Mouse (Mus musculus) liver, embryonic 12.5 days (tissue): ENCODE results near the gene Tfdp1. TPM values are rescaled to one million over a fixed set of nuclear protein-coding genes. Genes with fewer than 3 reads are reported as not detected.
"Not testable (repeated sequence)": the region's sequence is repeated elsewhere in the genome, so short reads cannot be mapped to it uniquely, and the experiment has no call there.

Experiments
- ATAC-seq: fragments of 200-750 bp; cut with Nextera tagmentation; 2 replicates; pipeline ENCODE4 v1.8.0; 2017; ENCODE audit warnings: moderate number of reproducible peaks, mild to moderate bottlenecking, moderate library complexity
- H3K27ac ChIP-seq: fragments of 300-500 bp; sonication (generic); 2 replicates; pipeline ENCODE4 v1.5.1; 2016; ENCODE audit warnings: mild to moderate bottlenecking
- H3K27me3 ChIP-seq: fragments of 300-500 bp; sonication (generic); replicated peaks from 2 replicates; pipeline ENCODE4 v1.6.1; 2016; ENCODE audit warnings: mild to moderate bottlenecking, moderate library complexity
- H3K36me3 ChIP-seq: fragments of 300-500 bp; sonication (generic); 2 replicates; pipeline ENCODE4 v1.6.1; 2016; ENCODE audit warnings: mild to moderate bottlenecking, moderate library complexity
- H3K4me1 ChIP-seq: fragments of 300-500 bp; sonication (generic); 2 replicates; pipeline ENCODE4 v1.6.1; 2016
- H3K4me2 ChIP-seq: fragments of 300-500 bp; sonication (generic); 2 replicates; pipeline ENCODE4 v1.6.1; 2016; ENCODE audit warnings: mild to moderate bottlenecking, moderate library complexity
- H3K4me3 ChIP-seq: fragments of 300-500 bp; sonication (generic); 2 replicates; pipeline ENCODE4 v1.5.1; 2016; ENCODE audit warnings: mild to moderate bottlenecking, moderate library complexity
- H3K9ac ChIP-seq: fragments of 300-500 bp; sonication (generic); 2 replicates; pipeline ENCODE4 v1.6.1; 2016; ENCODE audit warnings: mild to moderate bottlenecking, moderate library complexity
- H3K9me3 ChIP-seq: fragments of 300-500 bp; sonication (generic); replicated peaks from 2 replicates; pipeline ENCODE4 v1.6.1; 2016; ENCODE audit warnings: mild to moderate bottlenecking, moderate library complexity
- WGBS: fragments of 180-500 bp; shearing (Covaris S2); methylation state at CpG from one replicate; pipeline ENCODE4 v1.1.7; 2016; ENCODE audit not compliant: insufficient replicate concordance; 5-methylcytosine and 5-hydroxymethylcytosine counted together
- polyA plus RNA-seq: library from polyadenylated mRNA; unstranded; fragments of >200 nt; fragmentation: Nextera tagmentation; extraction: Ambion mirVana; gene quantifications from 2 replicates; pipeline ENCODE4 v1.2.1, GENCODE M21; 2016

The Tfdp1 gene
- polyA plus RNA-seq, 1 experiment from 2014 or later, result 172 TPM

DNA sequence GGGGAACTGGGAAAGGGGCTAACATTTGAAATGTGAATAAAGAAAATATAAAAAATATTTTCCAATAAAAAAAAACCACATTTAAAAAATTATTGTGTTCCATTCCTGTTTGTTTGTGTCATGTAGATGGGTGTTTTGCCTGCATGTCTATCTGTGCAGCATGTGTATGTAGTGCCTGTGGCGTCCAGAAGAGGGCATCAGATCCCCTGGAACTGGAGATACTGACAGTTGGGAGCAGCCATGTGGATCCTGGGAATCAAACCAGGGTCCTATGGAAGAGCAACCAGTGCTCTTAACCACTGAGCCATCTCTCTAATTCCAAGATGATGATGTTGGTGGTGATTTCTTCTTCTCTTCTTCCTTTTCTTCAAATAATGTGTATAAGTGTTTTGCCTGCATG, 3.9 kb upstream of the Tfdp1 start:
- H3K4me2 ChIP-seq, result no peak overlapping the region
- H3K27me3 ChIP-seq, result peaks cover 24% of the 10 kb centered on the region
- no peak for ATAC-seq
- no peak overlapping the region for H3K9ac ChIP-seq
- no peaks in the 10 kb centered on the region for H3K36me3 ChIP-seq
- 20% methylated on average over 1 of the region's 1 CpGs for WGBS
- H3K4me3 ChIP-seq, result no peak overlapping the region
- H3K4me1 ChIP-seq, result peaks cover 12% of the 10 kb centered on the region
- H3K9me3 ChIP-seq, result no peaks in the 10 kb centered on the region
- H3K27ac ChIP-seq, result no peak overlapping the region

DNA sequence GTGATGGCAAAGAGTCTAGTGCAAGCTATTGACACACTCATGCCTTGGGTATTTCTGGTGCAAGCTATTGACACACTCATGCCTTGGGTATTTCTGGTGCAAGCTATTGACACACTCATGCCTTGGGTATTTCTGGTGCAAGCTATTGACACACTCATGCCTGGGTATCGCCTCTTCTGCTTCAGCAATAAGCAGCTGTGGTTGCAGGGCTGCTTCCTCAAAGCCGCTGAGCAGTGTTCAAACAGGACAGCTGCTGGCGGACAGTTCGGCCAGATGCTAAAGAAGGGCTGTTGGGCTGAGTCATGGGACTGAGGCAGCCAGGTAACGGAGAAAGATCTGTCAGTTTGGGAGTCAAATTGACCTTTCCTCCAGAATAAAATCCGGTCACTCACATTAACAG, 1.3 kb upstream of the Tfdp1 start:
- 47% methylated on average over 6 of the region's 6 CpGs for WGBS
- not testable (repeated sequence) for H3K4me3 ChIP-seq, H3K9me3 ChIP-seq, ATAC-seq, H3K27me3 ChIP-seq, H3K4me2 ChIP-seq
- Histone ChIP-seq H3K36me3 (peaks cover 23% of the 10 kb centered on the region), H3K4me1 (peaks cover 36% of the 10 kb centered on the region), H3K27ac (peak overlapping the region; percentile 23; the same call in 1 of the 2 replicates), H3K9ac (peak overlapping the region; percentile 63; the same call in 1 of the 2 replicates)

GRCm38 (mm10) chr8:13337678-13338077, 873 bp upstream of the Tfdp1 start:
- Histone ChIP-seq H3K27me3 (peaks cover 4% of the 10 kb centered on the region; the same call in 1 of the 2 replicates), H3K4me1 (peaks cover 40% of the 10 kb centered on the region), H3K4me2 (peak overlapping the region; percentile 97), H3K36me3 (peaks cover 28% of the 10 kb centered on the region), H3K9ac (peak overlapping the region; percentile 63), H3K27ac (peak overlapping the region; percentile 23; the same call in 1 of the 2 replicates), H3K9me3 (no peaks in the 10 kb centered on the region), H3K4me3 (no peak overlapping the region)
- 52% methylated on average over 3 of the region's 3 CpGs for WGBS
- ATAC-seq, result no peak

GRCm38 (mm10) chr8:13338901-13339645, 522 bp downstream of the Tfdp1 start:
- no peaks in the 10 kb centered on the region for H3K27me3 ChIP-seq
- H3K36me3 ChIP-seq, result peaks cover 42% of the 10 kb centered on the region
- peak overlapping the region; percentile 99 for H3K4me3 ChIP-seq
- H3K4me1 ChIP-seq, result peaks cover 53% of the 10 kb centered on the region
- H3K4me2 ChIP-seq, result peak overlapping the region; percentile 97
- no peaks in the 10 kb centered on the region for H3K9me3 ChIP-seq
- under 1% methylated on average over 44 of the region's 70 CpGs for WGBS
- peak overlapping the region; percentile 100 for H3K9ac ChIP-seq
- peak; percentile 46; the same call in 1 of the 2 replicates for ATAC-seq
- H3K27ac ChIP-seq, result peak overlapping the region; percentile 92

DNA sequence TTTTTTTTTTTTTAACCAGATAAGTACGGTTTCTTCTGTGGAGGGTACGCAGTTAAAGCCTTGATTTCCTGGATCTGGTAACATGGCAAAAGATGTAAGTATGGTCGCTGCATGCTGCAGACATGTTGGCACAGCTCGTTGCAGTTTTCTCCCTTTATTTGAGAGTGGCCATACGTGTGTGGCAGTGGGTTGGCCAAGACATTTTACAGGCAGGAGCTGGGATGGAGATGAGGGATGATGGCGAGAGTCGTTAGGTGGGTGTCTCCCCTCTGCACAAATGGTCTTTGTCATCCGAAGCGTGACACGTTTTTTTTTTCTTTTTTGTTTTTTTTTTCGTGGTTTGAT, 1.1 kb downstream of the Tfdp1 start:
- Histone ChIP-seq H3K36me3 (peaks cover 47% of the 10 kb centered on the region), H3K4me1 (peaks cover 56% of the 10 kb centered on the region), H3K27me3 (no peaks in the 10 kb centered on the region), H3K9me3 (no peaks in the 10 kb centered on the region), H3K4me2 (peak overlapping the region; percentile 97), H3K27ac (no peak overlapping the region), H3K4me3 (peak overlapping the region; percentile 99), H3K9ac (peak overlapping the region; percentile 100)
- 4% methylated on average over 11 of the region's 11 CpGs for WGBS
- ATAC-seq, result no peak

DNA sequence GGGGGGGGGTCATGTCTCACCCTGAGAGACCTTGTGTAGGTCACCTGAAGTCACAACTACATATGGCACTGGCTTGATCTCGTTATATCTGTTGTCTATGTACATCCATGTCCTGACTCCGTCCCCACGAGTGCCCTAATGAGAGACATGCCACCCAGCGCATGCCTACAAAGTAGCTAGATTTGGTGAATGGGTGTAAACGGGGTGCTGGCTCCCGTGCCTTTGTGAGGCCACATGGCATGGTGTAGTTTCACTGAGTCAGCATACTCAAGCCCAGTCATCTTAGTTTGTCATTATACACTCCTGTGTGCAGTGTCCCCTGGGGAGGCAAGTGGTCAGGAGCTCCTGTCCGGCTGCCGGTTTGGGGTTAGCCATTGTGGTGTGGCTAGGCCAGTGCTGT, 2.1 kb downstream of the Tfdp1 start:
- Histone ChIP-seq H3K27me3 (no peaks in the 10 kb centered on the region), H3K9ac (peak overlapping the region; percentile 100), H3K4me3 (peak overlapping the region; percentile 99), H3K4me1 (peaks cover 60% of the 10 kb centered on the region), H3K4me2 (peak overlapping the region; percentile 97), H3K27ac (peak overlapping the region; percentile 31), H3K36me3 (peaks cover 57% of the 10 kb centered on the region), H3K9me3 (no peaks in the 10 kb centered on the region)
- ATAC-seq, result no peak
- WGBS, result 80% methylated on average over 8 of the region's 8 CpGs

- Histone ChIP-seq H3K4me1 (peaks cover 60% of the 10 kb centered on the region), H3K4me3 (no peak overlapping the region), H3K36me3 (peaks cover 74% of the 10 kb centered on the region), H3K9me3 (no peaks in the 10 kb centered on the region), H3K27ac (0 out of 2 replicates have a peak overlapping the region, but pooled peaks have one; percentile 5), H3K4me2 (peak overlapping the region; percentile 7; the same call in 1 of the 2 replicates), H3K9ac (peak overlapping the region; percentile 28), H3K27me3 (no peaks in the 10 kb centered on the region)
- no peak for ATAC-seq
- WGBS, result 43% methylated on average over 2 of the region's 2 CpGs
These were observed 3.8 kb downstream of the Tfdp1 start for GRCm38 (mm10) chr8:13342340-13342739.

- Histone ChIP-seq H3K4me1 (peaks cover 56% of the 10 kb centered on the region), H3K27ac (peak overlapping the region; percentile 5; the same call in 1 of the 2 replicates), H3K27me3 (no peaks in the 10 kb centered on the region), H3K36me3 (peaks cover 82% of the 10 kb centered on the region), H3K9me3 (no peaks in the 10 kb centered on the region), H3K9ac (no peak overlapping the region), H3K4me3 (no peak overlapping the region), H3K4me2 (0 out of 2 replicates have a peak overlapping the region, but pooled peaks have one; percentile 7)
- no peak for ATAC-seq
- 57% methylated on average over 4 of the region's 4 CpGs for WGBS
These were observed 4.6 kb downstream of the Tfdp1 start for GRCm38 (mm10) chr8:13343134-13343533.

GRCm38 (mm10) chr8:13350052-13350451, 11.5 kb downstream of the Tfdp1 start:
- Histone ChIP-seq H3K36me3 (peaks cover 100% of the 10 kb centered on the region), H3K9me3 (no peaks in the 10 kb centered on the region), H3K4me2 (no peak overlapping the region), H3K9ac (peak overlapping the region; percentile 32; the same call in 1 of the 2 replicates), H3K27ac (no peak overlapping the region), H3K27me3 (no peaks in the 10 kb centered on the region), H3K4me3 (no peak overlapping the region), H3K4me1 (peaks cover 79% of the 10 kb centered on the region)
- no peak for ATAC-seq
- 87% methylated on average over 7 of the region's 7 CpGs for WGBS

DNA sequence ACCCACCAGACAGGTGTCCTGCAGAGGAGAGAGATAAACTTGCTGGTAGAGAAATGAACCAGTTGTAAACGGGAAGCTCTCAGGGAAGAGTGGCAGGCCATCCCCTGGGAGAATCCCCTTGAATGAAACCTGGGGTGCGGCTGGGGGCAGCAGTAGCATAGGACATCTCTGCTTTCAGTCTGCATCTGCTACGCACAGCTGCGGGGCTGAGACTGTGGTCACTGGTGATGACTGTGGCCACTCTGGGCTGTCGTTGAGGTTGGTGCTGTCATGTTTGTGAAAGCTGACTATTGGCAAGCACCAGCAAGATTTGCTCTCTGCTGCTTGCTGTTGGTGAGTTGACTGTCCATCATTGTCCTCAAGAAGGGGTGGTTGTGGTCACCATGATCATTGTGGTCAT, 13.0 kb downstream of the Tfdp1 start:
- Histone ChIP-seq H3K27me3 (no peaks in the 10 kb centered on the region), H3K27ac (peak overlapping the region; percentile 79), H3K9ac (peak overlapping the region; percentile 33; the same call in 1 of the 2 replicates), H3K36me3 (peaks cover 100% of the 10 kb centered on the region), H3K4me1 (peaks cover 87% of the 10 kb centered on the region), H3K4me3 (no peak overlapping the region), H3K9me3 (no peaks in the 10 kb centered on the region), H3K4me2 (peak overlapping the region; percentile 56)
- 67% methylated on average over 5 of the region's 5 CpGs for WGBS
- ATAC-seq, result no peak

- peak overlapping the region; percentile 25 for H3K4me3 ChIP-seq
- peak overlapping the region; percentile 56 for H3K4me2 ChIP-seq
- H3K9me3 ChIP-seq, result no peaks in the 10 kb centered on the region
- H3K9ac ChIP-seq, result peak overlapping the region; percentile 33; the same call in 1 of the 2 replicates
- H3K27me3 ChIP-seq, result no peaks in the 10 kb centered on the region
- H3K27ac ChIP-seq, result peak overlapping the region; percentile 79
- peak; percentile 13; the same call in 1 of the 2 replicates for ATAC-seq
- WGBS, result 59% methylated on average over 8 of the region's 8 CpGs
- peaks cover 87% of the 10 kb centered on the region for H3K4me1 ChIP-seq
- peaks cover 100% of the 10 kb centered on the region for H3K36me3 ChIP-seq
These were observed 14.1 kb downstream of the Tfdp1 start for GRCm38 (mm10) chr8:13352601-13353000.

DNA sequence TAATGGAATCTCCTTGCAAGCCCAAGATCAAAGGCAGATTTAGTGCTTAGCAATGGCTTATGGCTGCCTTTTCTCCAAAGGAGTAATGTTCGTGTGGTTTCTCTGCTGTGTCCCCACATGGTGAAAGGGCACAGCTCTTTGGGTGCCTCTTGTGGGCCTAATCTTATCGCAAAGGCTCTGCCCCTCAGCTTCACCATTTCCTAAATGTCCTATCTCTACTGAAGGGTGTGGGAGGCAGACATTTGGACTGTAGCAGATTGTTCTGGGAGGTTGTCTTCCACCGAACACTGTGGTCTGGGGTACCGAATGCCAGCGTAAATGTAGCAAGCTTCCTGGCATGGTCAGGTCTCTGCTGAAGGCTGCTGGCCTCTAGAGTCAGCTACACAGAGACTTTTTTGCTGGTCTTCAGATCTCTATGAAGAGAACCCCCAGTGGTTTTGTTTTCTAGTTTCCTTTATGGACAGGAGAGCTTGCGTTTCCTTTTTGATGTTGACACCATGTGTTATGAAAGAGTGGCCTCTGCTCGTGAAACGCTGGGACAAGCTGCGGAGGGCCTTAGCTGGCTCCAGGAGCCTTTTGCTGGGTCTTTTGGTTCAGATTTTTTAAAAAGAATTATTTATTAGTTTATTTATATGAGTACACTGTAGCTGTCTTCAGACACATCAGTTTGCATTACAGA, 14.7 kb downstream of the Tfdp1 start:
- Histone ChIP-seq H3K4me2 (peak overlapping the region; percentile 56), H3K9ac (peak overlapping the region; percentile 32; the same call in 1 of the 2 replicates)

More for the DNA sequence above, 14.7 kb downstream of the Tfdp1 start:
- H3K4me1 ChIP-seq, result peaks cover 82% of the 10 kb centered on the region
- peak; percentile 79 for ATAC-seq
- no peaks in the 10 kb centered on the region for H3K27me3 ChIP-seq
- peak overlapping the region; percentile 79 for H3K27ac ChIP-seq
- H3K4me3 ChIP-seq, result peak overlapping the region; percentile 25
- WGBS, result 31% methylated on average over 9 of the region's 9 CpGs
- no peaks in the 10 kb centered on the region for H3K9me3 ChIP-seq
- peaks cover 100% of the 10 kb centered on the region for H3K36me3 ChIP-seq
